Mouse (Mus musculus) E14TG2a.4 (cell line): ENCODE measurements around the gene Park7.

ENCODE experiments used
- CTCF ChIP-seq: conservative IDR thresholded peaks from 2 replicates; pipeline ENCODE4 v1.5.1; 2014; ENCODE audit warnings: low read length
- POU5F1 ChIP-seq: IDR thresholded peaks from 2 replicates; pipeline ENCODE4 v1.6.1; 2014; ENCODE audit warnings: low read length, borderline replicate concordance

DNA sequence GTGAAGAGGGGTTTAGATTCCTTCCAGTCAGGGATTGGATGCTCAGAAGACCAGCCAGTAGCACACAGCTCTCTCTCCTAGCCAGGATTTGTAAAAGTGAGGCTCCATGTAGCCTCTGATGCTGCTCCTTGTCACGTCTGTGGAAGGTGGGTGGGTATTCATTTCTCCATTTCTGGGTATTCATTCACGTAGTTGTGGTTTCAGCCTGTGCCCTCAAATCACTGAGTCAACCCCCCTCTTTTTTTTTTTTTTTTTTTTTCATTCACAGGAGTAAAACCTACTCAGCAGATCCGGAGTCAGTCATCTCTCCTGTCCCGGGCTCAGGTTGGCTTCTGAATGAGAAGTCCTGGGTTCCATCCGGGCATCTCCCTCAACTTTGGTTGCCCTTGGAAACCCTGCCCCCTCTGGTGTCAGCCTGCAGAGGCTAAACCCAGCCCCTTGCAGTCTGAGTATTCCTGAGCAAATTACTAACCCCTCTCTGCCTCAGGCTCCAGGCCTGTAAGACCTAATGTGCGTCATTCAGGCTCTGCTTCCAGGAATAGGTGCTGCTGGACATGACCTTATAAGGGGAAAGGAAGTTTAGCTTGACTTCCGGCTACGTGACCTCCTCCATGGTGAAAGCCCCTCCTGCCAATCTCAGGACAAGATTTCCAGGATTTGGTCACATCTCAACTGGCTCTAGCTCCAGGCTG is 3.2 kb upstream of the Park7 start:
- TF ChIP-seq CTCF (no peak), POU5F1 (no peak)
